Mouse (Mus musculus) gastrocnemius, postnatal 25 days (tissue): ENCODE results near the gene Shc2. TPM values are rescaled to one million over a fixed set of nuclear protein-coding genes. Genes with fewer than 3 reads are reported as not detected.
A peak's percentile ranks its signal among the peaks of the same experiment; 100 is the strongest.

ENCODE experiments used
- DNase-seq: peaks from one replicate; pipeline ENCODE4 v3.0.0; 2022
- total RNA-seq, 2 experiments: library from RNA; stranded (reverse); gene quantifications; 1 replicate in 1 of 2; 2 replicates in 1 of 2; pipeline ENCODE4 v1.2.3; 2021

The Shc2 gene
- total RNA-seq, 2 experiments from 2014 or later = 2.1 to 2.3 TPM

GRCm38 (mm10) chr10:79668771-79669575 lies 31.3 kb upstream of the Shc2 start, which contains the start of gene Tpgs1:
TSS of gene Tpgs1 (plus strand) at chr10:79669369.
- DNase-seq = peak; percentile 86

GRCm38 (mm10) chr10:79668076-79668475 lies 30.4 kb upstream of the Shc2 start:
- DNase-seq = no peak

GRCm38 (mm10) chr10:79666493-79666892 lies 28.8 kb upstream of the Shc2 start:
- DNase-seq = no peak

GRCm38 (mm10) chr10:79665051-79665450 lies 27.3 kb upstream of the Shc2 start:
- DNase-seq = no peak

- DNase-seq = peak; percentile 49
These were observed 26.5 kb upstream of the Shc2 start, which contains the start of gene Madcam1 for GRCm38 (mm10) chr10:79664131-79664665. TSS of gene Madcam1 (plus strand) at chr10:79664559.

- DNase-seq = no peak
These were observed 24.1 kb upstream of the Shc2 start for GRCm38 (mm10) chr10:79661861-79662260.

- no peak for DNase-seq
These were observed 22.6 kb upstream of the Shc2 start for GRCm38 (mm10) chr10:79660298-79660697.

- no peak for DNase-seq
These were observed 21.1 kb upstream of the Shc2 start for GRCm38 (mm10) chr10:79658829-79659228.

GRCm38 (mm10) chr10:79654946-79655395 lies 17.3 kb upstream of the Shc2 start:
- DNase-seq = no peak

GRCm38 (mm10) chr10:79652789-79653188 lies 15.1 kb upstream of the Shc2 start:
- DNase-seq = peak; percentile 72

GRCm38 (mm10) chr10:79649070-79649751 lies 11.5 kb upstream of the Shc2 start:
- DNase-seq = peak; percentile 53

- DNase-seq = peak; percentile 89
These were observed 8.0 kb upstream of the Shc2 start, which contains the start of gene Odf3l2 for GRCm38 (mm10) chr10:79645711-79646110. TSS of gene Odf3l2 (minus strand) at chr10:79645738.

- peak; percentile 74 for DNase-seq
These were observed 927 bp upstream of the Shc2 start for GRCm38 (mm10) chr10:79638486-79639204.

- DNase-seq = no peak
These were observed 1.4 kb downstream of the Shc2 start for GRCm38 (mm10) chr10:79636287-79636686.

- no peak for DNase-seq
These were observed 4.5 kb downstream of the Shc2 start for GRCm38 (mm10) chr10:79633006-79633777.

- DNase-seq = no peak
These were observed 6.3 kb downstream of the Shc2 start for GRCm38 (mm10) chr10:79631432-79631831.

GRCm38 (mm10) chr10:79628377-79628776 lies 9.3 kb downstream of the Shc2 start:
- DNase-seq = no peak

GRCm38 (mm10) chr10:79626156-79626555 lies 11.6 kb downstream of the Shc2 start:
- DNase-seq = no peak

- DNase-seq = no peak
These were observed 12.3 kb downstream of the Shc2 start for GRCm38 (mm10) chr10:79625398-79625797.

- no peak for DNase-seq
These were observed 13.8 kb downstream of the Shc2 start for GRCm38 (mm10) chr10:79623950-79624349.

- no peak for DNase-seq
These were observed 21.3 kb downstream of the Shc2 start for GRCm38 (mm10) chr10:79616376-79616775.
